Mouse (Mus musculus) hindbrain, embryonic 10.5 days (tissue): ENCODE measurements at regions not wholly inside any gene's neighbourhood (a gene's known extent, or its start where the extent isn't known, plus 50 kb on each side); places are given as distances from the start of the nearest gene placed in this dataset.

Experiments
- DNase-seq: peaks from one replicate; pipeline ENCODE4 v3.0.0-alpha.2; 2017; ENCODE audit warnings: low spot score
- H3K27ac ChIP-seq: fragments of 300-500 bp; sonication (generic); 2 replicates; pipeline ENCODE4 v1.5.1; 2016; ENCODE audit warnings: mild to moderate bottlenecking, moderate library complexity
- H3K27me3 ChIP-seq: fragments of 300-500 bp; sonication (generic); 2 replicates; pipeline ENCODE4 v1.6.1; 2016; ENCODE audit warnings: mild to moderate bottlenecking; ENCODE audit not compliant: poor library complexity, insufficient read depth, severe bottlenecking
- H3K36me3 ChIP-seq: fragments of 300-500 bp; sonication (generic); 2 replicates; pipeline ENCODE4 v1.6.1; 2016; ENCODE audit warnings: mild to moderate bottlenecking, moderate library complexity
- H3K4me1 ChIP-seq: fragments of 300-500 bp; sonication (generic); replicated peaks from 2 replicates; pipeline ENCODE4 v1.6.1; 2016; ENCODE audit warnings: mild to moderate bottlenecking
- H3K4me3 ChIP-seq: fragments of 300-500 bp; sonication (generic); 2 replicates; pipeline ENCODE4 v1.5.1; 2016; ENCODE audit warnings: mild to moderate bottlenecking, moderate library complexity
- H3K9me3 ChIP-seq: fragments of 300-500 bp; sonication (generic); 2 replicates; pipeline ENCODE4 v1.6.1; 2016; ENCODE audit warnings: mild to moderate bottlenecking, moderate library complexity
- WGBS: fragments of 180-500 bp; shearing (Covaris S2); methylation state at CpG from one replicate; pipeline ENCODE4 v1.1.7; 2016; 5-methylcytosine and 5-hydroxymethylcytosine counted together

- Histone ChIP-seq H3K4me1 (no peaks in the 10 kb centered on the region), H3K27ac (no peak overlapping the region), H3K4me3 (no peak overlapping the region), H3K36me3 (no peaks in the 10 kb centered on the region), H3K27me3 (no peaks in the 10 kb centered on the region), H3K9me3 (no peaks in the 10 kb centered on the region)
- no peak for DNase-seq
- 64% methylated on average over 3 of the region's 3 CpGs for WGBS
These were observed 52.1 kb upstream of the Cd93 start for GRCm38 (mm10) chr2:148495485-148495884.

GRCm38 (mm10) chr2:148493281-148493680, 49.9 kb upstream of the Cd93 start:
- Histone ChIP-seq H3K27me3 (no peaks in the 10 kb centered on the region), H3K9me3 (no peaks in the 10 kb centered on the region), H3K4me3 (no peak overlapping the region), H3K4me1 (no peaks in the 10 kb centered on the region), H3K36me3 (no peaks in the 10 kb centered on the region), H3K27ac (no peak overlapping the region)
- no peak for DNase-seq
